Mouse (Mus musculus): ENCODE data around the gene Hic1. TPM values are rescaled to one million over a fixed set of nuclear protein-coding genes. Genes with fewer than 3 reads are reported as not detected.
A peak's percentile ranks its signal among the peaks of the same experiment; 100 is the strongest.

Hic1 gene
- total RNA-seq (2021): 7.3 and 9.9 TPM in 2 replicates
- long read RNA-seq, transcript Hic1-202 (2 exons, 645 nt): minor isoform, 7 of 25 reads
- long read RNA-seq, transcript Hic1-201 (2 exons, 3,497 nt): major isoform, 12 of 25 reads
- long read RNA-seq, partial matches to known transcripts: 0 of 25 reads
- long read RNA-seq, other reads (novel, unspliced or antisense): 6 of 25 reads

GRCm38 (mm10) chr11:75169405-75170080, at the start of gene Hic1:
Gene Hic1 (minus strand): TSS chr11:75169519.
- DNase-seq: no peak

GRCm38 (mm10) chr11:75214081-75214950, 45.0 kb upstream of the Hic1 start:
- no peak for DNase-seq

- DNase-seq: peak; percentile 58
Observed at GRCm38 (mm10) chr11:75213372-75214080, 44.2 kb upstream of the Hic1 start.

- DNase-seq: peak; percentile 49
Observed at GRCm38 (mm10) chr11:75212876-75213275, 43.6 kb upstream of the Hic1 start.

- peak; percentile 51 for DNase-seq
Observed at GRCm38 (mm10) chr11:75212031-75212667, 42.8 kb upstream of the Hic1 start.

- DNase-seq: no peak
Observed at GRCm38 (mm10) chr11:75210755-75211154, 41.4 kb upstream of the Hic1 start.

- no peak for DNase-seq
Observed at GRCm38 (mm10) chr11:75210093-75210492, 40.8 kb upstream of the Hic1 start.

- DNase-seq: no peak
Observed at GRCm38 (mm10) chr11:75209363-75209762, 40.0 kb upstream of the Hic1 start.

GRCm38 (mm10) chr11:75206347-75206746, 37.0 kb upstream of the Hic1 start:
- no peak for DNase-seq

GRCm38 (mm10) chr11:75204472-75204871, 35.2 kb upstream of the Hic1 start:
- DNase-seq: no peak

GRCm38 (mm10) chr11:75203926-75204325, 34.6 kb upstream of the Hic1 start:
- no peak for DNase-seq

- no peak for DNase-seq
Observed at GRCm38 (mm10) chr11:75201721-75202120, 32.4 kb upstream of the Hic1 start.

GRCm38 (mm10) chr11:75200935-75201334, 31.6 kb upstream of the Hic1 start:
- DNase-seq: no peak

- peak; percentile 38 for DNase-seq
Observed at GRCm38 (mm10) chr11:75199951-75200350, 30.6 kb upstream of the Hic1 start.

GRCm38 (mm10) chr11:75198792-75199191, 29.5 kb upstream of the Hic1 start:
- DNase-seq: no peak

- no peak for DNase-seq
Observed at GRCm38 (mm10) chr11:75197956-75198355, 28.6 kb upstream of the Hic1 start.

GRCm38 (mm10) chr11:75196131-75196530, 26.8 kb upstream of the Hic1 start:
- DNase-seq: no peak

- peak; percentile 60 for DNase-seq
Observed at GRCm38 (mm10) chr11:75194850-75195461, 25.6 kb upstream of the Hic1 start.

GRCm38 (mm10) chr11:75194121-75194849, 25.0 kb upstream of the Hic1 start:
- DNase-seq: peak; percentile 54

- DNase-seq: peak; percentile 88
Observed at GRCm38 (mm10) chr11:75193256-75194071, 24.1 kb upstream of the Hic1 start, which contains the start of gene Rtn4rl1. Gene Rtn4rl1 (plus strand): TSS chr11:75193783.
